Mouse (Mus musculus) midbrain, postnatal 0 days (tissue): ENCODE results near the gene Ifnar1. TPM values are rescaled to one million over a fixed set of nuclear protein-coding genes. Genes with fewer than 3 reads are reported as not detected.
A peak's percentile ranks its signal among the peaks of the same experiment; 100 is the strongest.

Source experiments
- ATAC-seq: fragments of 200-750 bp; cut with Nextera tagmentation; 2 replicates; pipeline ENCODE4 v1.8.0; 2017; ENCODE audit warnings: moderate number of reproducible peaks, mild to moderate bottlenecking, moderate TSS enrichment, moderate library complexity; ENCODE audit not compliant: low FRiP score
- DNase-seq: peaks from one replicate; pipeline ENCODE4 v3.0.0-alpha.2; 2015; ENCODE audit warnings: low spot score
- H3K27ac ChIP-seq: fragments of 300-500 bp; sonication (generic); 2 replicates; pipeline ENCODE4 v1.5.1; 2014; ENCODE audit warnings: low read depth, mild to moderate bottlenecking, low read length, mixed read lengths
- H3K27me3 ChIP-seq: fragments of 300-500 bp; sonication (generic); 2 replicates; pipeline ENCODE4 v1.6.1; 2014; ENCODE audit warnings: low read length, control low read depth, mixed read lengths; ENCODE audit not compliant: insufficient read depth
- H3K36me3 ChIP-seq: fragments of 300-500 bp; sonication (generic); 2 replicates; pipeline ENCODE4 v1.6.1; 2014; ENCODE audit warnings: low read length, control low read depth, mixed read lengths; ENCODE audit not compliant: insufficient read depth
- H3K4me1 ChIP-seq: fragments of 300-500 bp; sonication (generic); 2 replicates; pipeline ENCODE4 v1.6.1; 2014; ENCODE audit warnings: mild to moderate bottlenecking, control low read depth, antibody characterized with exemption, low read length, mixed read lengths; ENCODE audit not compliant: insufficient read depth
- H3K4me2 ChIP-seq: fragments of 300-500 bp; sonication (generic); 2 replicates; pipeline ENCODE4 v1.6.1; 2014; ENCODE audit warnings: low read depth, mild to moderate bottlenecking, low read length, mixed read lengths; ENCODE audit not compliant: poor library complexity, severe bottlenecking
- H3K4me3 ChIP-seq: fragments of 300-500 bp; sonication (generic); 2 replicates; pipeline ENCODE4 v1.5.1; 2014; ENCODE audit warnings: low read depth, mild to moderate bottlenecking, low read length, moderate library complexity
- H3K9ac ChIP-seq: fragments of 300-500 bp; sonication (generic); replicated peaks from 2 replicates; pipeline ENCODE4 v1.6.1; 2014; ENCODE audit warnings: mild to moderate bottlenecking, low read length, moderate library complexity, mixed read lengths; ENCODE audit not compliant: poor library complexity, severe bottlenecking
- H3K9me3 ChIP-seq: fragments of 300-500 bp; sonication (generic); 2 replicates; pipeline ENCODE4 v1.6.1; 2016; ENCODE audit warnings: low read length, control low read depth
- CTCF ChIP-seq: IDR thresholded peaks from 2 replicates; pipeline ENCODE4 v1.5.1; 2016; ENCODE audit warnings: antibody characterized with exemption, mild to moderate bottlenecking
- WGBS: fragments of 180-500 bp; shearing (Covaris S2); extraction: QIAGEN DNeasy Blood & Tissue Kit; methylation state at CpG from one replicate; pipeline ENCODE4 v1.1.7; 2014; 5-methylcytosine and 5-hydroxymethylcytosine counted together
- polyA plus RNA-seq: library from polyadenylated mRNA; unstranded; fragments of >200 nt; fragmentation: Nextera tagmentation; extraction: Ambion mirVana; gene quantifications from 2 replicates; pipeline ENCODE4 v1.2.1, GENCODE M21; 2015
- total RNA-seq: library from RNA; depleted of rRNA; stranded (reverse); fragments of >200 nt; gene quantifications from 2 replicates; pipeline ENCODE4 v1.2.3, GENCODE M21; 2014

Ifnar1 gene
- total and polyA plus RNA-seq, 2 experiments from 2014 or later = 32.4 to 61.1 TPM

DNA sequence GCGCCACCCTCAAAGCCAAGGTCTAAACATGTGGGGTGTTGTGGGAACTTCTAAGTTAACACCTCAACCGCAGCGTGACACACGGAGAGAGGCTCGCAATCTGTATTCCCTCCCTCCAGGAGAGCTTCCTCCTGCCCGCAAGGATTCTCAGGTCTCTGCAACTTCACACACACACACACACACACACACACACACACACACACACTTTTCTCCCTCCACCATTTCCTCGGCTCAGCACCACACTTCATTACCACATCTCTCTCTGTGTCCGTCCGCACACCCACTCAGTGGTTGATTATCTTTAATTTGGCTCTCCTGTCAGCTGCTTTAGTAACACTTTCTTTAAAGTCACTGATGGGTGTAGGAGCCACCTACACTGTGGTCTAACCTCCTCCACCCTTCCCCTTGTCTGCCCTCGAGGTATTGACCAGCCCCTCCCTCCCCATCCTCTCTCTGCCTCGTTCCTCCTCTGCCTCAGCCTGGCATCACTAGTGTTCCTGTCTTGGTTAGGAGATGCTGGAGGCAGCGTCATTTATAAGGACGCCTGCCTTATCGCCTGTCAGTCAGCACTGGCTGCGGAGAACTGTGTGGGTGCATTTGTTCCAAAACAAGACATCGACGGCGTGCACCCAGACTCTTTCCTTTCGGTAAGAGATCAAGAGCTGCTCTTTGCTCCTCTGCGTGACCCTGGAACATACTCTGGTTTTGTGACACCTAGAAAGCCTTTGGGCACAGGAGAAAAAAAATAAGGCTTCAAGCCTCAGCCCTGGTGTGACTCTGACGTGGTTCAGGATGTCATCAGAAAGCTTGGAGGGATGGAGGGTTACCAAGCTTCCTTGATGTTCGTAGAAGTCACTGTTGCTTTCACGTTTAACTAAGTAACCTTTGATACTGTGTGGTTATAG, 48.3 kb downstream of the Ifnar1 start:
- Histone ChIP-seq H3K9me3 (no peaks in the 10 kb centered on the region), H3K27me3 (no peaks in the 10 kb centered on the region), H3K9ac (no peak overlapping the region), H3K36me3 (no peaks in the 10 kb centered on the region), H3K27ac (no peak overlapping the region), H3K4me3 (no peak overlapping the region), H3K4me1 (no peaks in the 10 kb centered on the region), H3K4me2 (no peak overlapping the region)
- WGBS = 77% methylated on average over 23 of the region's 23 CpGs
- no peak for DNase-seq
- TF ChIP-seq CTCF = no peak
- no peak for ATAC-seq

GRCm38 (mm10) chr16:91534477-91534876, 49.4 kb downstream of the Ifnar1 start:
- WGBS = 59% methylated on average over 13 of the region's 13 CpGs
- 0 out of 2 replicates have a peak, but pooled peaks have one; percentile 62 for ATAC-seq

DNA sequence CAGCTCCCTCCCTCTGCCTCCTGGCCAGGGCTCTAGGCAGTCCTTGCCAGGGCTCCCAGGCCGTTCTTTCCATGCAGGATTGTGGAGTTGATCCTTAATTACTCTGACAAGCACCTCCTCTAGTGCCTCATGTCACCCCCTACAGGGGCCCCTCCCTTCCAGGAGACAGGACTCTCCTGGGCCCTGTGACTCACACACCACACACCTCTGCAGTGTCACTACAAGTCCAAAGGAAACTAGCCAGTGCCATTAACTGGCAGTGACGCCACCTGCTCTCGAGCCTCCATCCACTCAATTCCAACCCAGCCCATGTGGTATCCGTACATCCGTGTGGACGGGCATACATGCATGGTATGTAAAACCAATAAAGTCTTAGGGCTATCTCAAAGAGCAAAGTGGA, 49.9 kb downstream of the Ifnar1 start:
- TF ChIP-seq CTCF = no peak
- Histone ChIP-seq H3K9me3 (no peaks in the 10 kb centered on the region), H3K4me3 (no peak overlapping the region), H3K9ac (no peak overlapping the region), H3K4me2 (no peak overlapping the region), H3K27ac (no peak overlapping the region), H3K27me3 (no peaks in the 10 kb centered on the region), H3K36me3 (no peaks in the 10 kb centered on the region), H3K4me1 (no peaks in the 10 kb centered on the region)
- DNase-seq (no peak), ATAC-seq (no peak)
- WGBS = 83% methylated on average over 6 of the region's 6 CpGs

More at GRCm38 (mm10) chr16:91534477-91534876, 49.4 kb downstream of the Ifnar1 start:
- H3K4me2 ChIP-seq = no peak overlapping the region
- no peak overlapping the region for H3K27ac ChIP-seq
- peak; percentile 72 for DNase-seq
- no peak overlapping the region for H3K4me3 ChIP-seq
- TF ChIP-seq CTCF = no peak
- no peaks in the 10 kb centered on the region for H3K36me3 ChIP-seq
- no peaks in the 10 kb centered on the region for H3K27me3 ChIP-seq
- H3K4me1 ChIP-seq = no peaks in the 10 kb centered on the region
- H3K9me3 ChIP-seq = no peaks in the 10 kb centered on the region
- H3K9ac ChIP-seq = no peak overlapping the region

GRCm38 (mm10) chr16:91536372-91536771, 51.3 kb downstream of the Ifnar1 start:
- H3K9ac ChIP-seq = no peak overlapping the region
- no peak overlapping the region for H3K4me2 ChIP-seq
- H3K27me3 ChIP-seq = no peaks in the 10 kb centered on the region
- H3K4me1 ChIP-seq = no peaks in the 10 kb centered on the region
- no peak overlapping the region for H3K4me3 ChIP-seq
- no peaks in the 10 kb centered on the region for H3K9me3 ChIP-seq
- WGBS = 90% methylated on average over 6 of the region's 6 CpGs
- ATAC-seq = no peak
- DNase-seq = no peak
- H3K36me3 ChIP-seq = no peaks in the 10 kb centered on the region
- no peak for TF ChIP-seq CTCF
- no peak overlapping the region for H3K27ac ChIP-seq

DNA sequence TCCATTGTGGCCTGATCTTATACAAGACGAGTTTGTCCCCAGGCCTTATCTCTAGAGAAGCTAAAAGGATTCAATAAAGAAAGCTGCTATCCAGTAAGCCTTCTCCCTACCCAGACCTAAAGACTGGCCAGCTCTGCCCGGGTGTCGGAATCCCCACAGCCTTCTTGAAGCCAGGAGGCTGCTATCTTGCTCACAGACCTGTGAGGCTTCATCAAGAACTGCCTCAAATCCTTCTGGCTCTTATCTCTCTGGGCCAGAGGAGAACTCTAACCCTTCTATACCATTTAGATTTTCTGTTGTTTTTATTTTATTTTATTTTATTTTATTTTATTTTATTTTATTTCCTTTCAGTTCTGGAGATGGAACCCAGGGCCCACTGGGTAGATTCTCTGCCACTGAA, 52.0 kb downstream of the Ifnar1 start:
- ATAC-seq (no peak), DNase-seq (no peak)
- H3K4me2 ChIP-seq = no peak overlapping the region
- H3K9me3 ChIP-seq = no peaks in the 10 kb centered on the region
- no peaks in the 10 kb centered on the region for H3K4me1 ChIP-seq
- H3K27me3 ChIP-seq = no peaks in the 10 kb centered on the region
- no peak overlapping the region for H3K4me3 ChIP-seq
- H3K27ac ChIP-seq = no peak overlapping the region
- no peak overlapping the region for H3K9ac ChIP-seq
- no peaks in the 10 kb centered on the region for H3K36me3 ChIP-seq
- 68% methylated on average over 3 of the region's 3 CpGs for WGBS
- no peak for TF ChIP-seq CTCF

- 82% methylated on average over 6 of the region's 6 CpGs for WGBS
Measured at GRCm38 (mm10) chr16:91538051-91538450, 53.0 kb downstream of the Ifnar1 start.

More at GRCm38 (mm10) chr16:91538051-91538450, 53.0 kb downstream of the Ifnar1 start:
- H3K4me1 ChIP-seq = no peaks in the 10 kb centered on the region
- no peak for ATAC-seq
- no peaks in the 10 kb centered on the region for H3K9me3 ChIP-seq
- no peaks in the 10 kb centered on the region for H3K36me3 ChIP-seq
- no peak for TF ChIP-seq CTCF
- no peak overlapping the region for H3K4me3 ChIP-seq
- no peak overlapping the region for H3K9ac ChIP-seq
- no peak overlapping the region for H3K27ac ChIP-seq
- no peaks in the 10 kb centered on the region for H3K27me3 ChIP-seq
- DNase-seq = no peak
- H3K4me2 ChIP-seq = no peak overlapping the region
